Mouse (Mus musculus): ENCODE measurements at regions not wholly inside any gene's neighbourhood (a gene's known extent, or its start where the extent isn't known, plus 50 kb on each side); places are given as distances from the start of the nearest gene placed in this dataset.

- no peak for ATAC-seq
- H3K27me3 ChIP-seq (replicated peaks; ENCODE audit: control insufficient read depth, insufficient read depth, low read length): no peaks in the 10 kb centered on the region
- H3K36me3 ChIP-seq (ENCODE audit: control insufficient read depth, insufficient read depth): no peaks in the 10 kb centered on the region
- 79% methylated on average over 4 of the region's 4 CpGs for WGBS
- no peak overlapping the region for H3K4me2 ChIP-seq (replicated peaks; ENCODE audit: low read depth)
- no peaks in the 10 kb centered on the region for H3K9me3 ChIP-seq (ENCODE audit: control insufficient read depth)
- H3K4me3 ChIP-seq (ENCODE audit: low read depth, low read length): no peak overlapping the region
- no peak for TF ChIP-seq CTCF (IDR thresholded peaks at IDR 0.05; ENCODE audit: low read depth)
- H3K27ac ChIP-seq (ENCODE audit: low read depth, low read length): no peak overlapping the region
- H3K4me1 ChIP-seq (replicated peaks; ENCODE audit: control insufficient read depth, insufficient read depth, low read length): no peaks in the 10 kb centered on the region
- no peak overlapping the region for H3K9ac ChIP-seq (ENCODE audit: low read depth, low read length)
Measured at GRCm38 (mm10) chr5:4697346-4698095, 60.3 kb downstream of the Fzd1 start.

- no peak overlapping the region for H3K27ac ChIP-seq (ENCODE audit: low read depth, low read length)
- no peak overlapping the region for H3K9ac ChIP-seq (ENCODE audit: low read depth, low read length)
- H3K4me1 ChIP-seq (replicated peaks; ENCODE audit: control insufficient read depth, insufficient read depth, low read length): no peaks in the 10 kb centered on the region
- no peaks in the 10 kb centered on the region for H3K36me3 ChIP-seq (ENCODE audit: control insufficient read depth, insufficient read depth)
- H3K4me2 ChIP-seq (replicated peaks; ENCODE audit: low read depth): no peak overlapping the region
- no peak for ATAC-seq
- no peak for TF ChIP-seq CTCF (IDR thresholded peaks at IDR 0.05; ENCODE audit: low read depth)
- H3K27me3 ChIP-seq (replicated peaks; ENCODE audit: control insufficient read depth, insufficient read depth, low read length): no peaks in the 10 kb centered on the region
- no peak overlapping the region for H3K4me3 ChIP-seq (ENCODE audit: low read depth, low read length)
- H3K9me3 ChIP-seq (ENCODE audit: control insufficient read depth): no peaks in the 10 kb centered on the region
Measured at GRCm38 (mm10) chr5:4696701-4697100, 61.1 kb downstream of the Fzd1 start.

GRCm38 (mm10) chr5:4689130-4689529, 68.7 kb downstream of the Fzd1 start:
- no peak overlapping the region for H3K4me2 ChIP-seq (replicated peaks; ENCODE audit: low read depth)
- H3K27ac ChIP-seq (ENCODE audit: low read depth, low read length): no peak overlapping the region
- no peaks in the 10 kb centered on the region for H3K4me1 ChIP-seq (replicated peaks; ENCODE audit: control insufficient read depth, insufficient read depth, low read length)
- H3K27me3 ChIP-seq (replicated peaks; ENCODE audit: control insufficient read depth, insufficient read depth, low read length): no peaks in the 10 kb centered on the region
- H3K9ac ChIP-seq (ENCODE audit: low read depth, low read length): no peak overlapping the region
- no peak overlapping the region for H3K4me3 ChIP-seq (ENCODE audit: low read depth, low read length)
- 35% methylated on average over 2 of the region's 2 CpGs for WGBS
- H3K36me3 ChIP-seq (ENCODE audit: control insufficient read depth, insufficient read depth): no peaks in the 10 kb centered on the region
- ATAC-seq: no peak
- H3K9me3 ChIP-seq (ENCODE audit: control insufficient read depth): no peaks in the 10 kb centered on the region
- no peak for TF ChIP-seq CTCF (IDR thresholded peaks at IDR 0.05; ENCODE audit: low read depth)

- Histone ChIP-seq H3K27me3 (replicated peaks; ENCODE audit: control insufficient read depth, insufficient read depth, low read length) (no peaks in the 10 kb centered on the region), H3K9me3 (ENCODE audit: control insufficient read depth) (no peaks in the 10 kb centered on the region), H3K4me2 (replicated peaks; ENCODE audit: low read depth) (no peak overlapping the region), H3K27ac (ENCODE audit: low read depth, low read length) (no peak overlapping the region), H3K9ac (ENCODE audit: low read depth, low read length) (no peak overlapping the region), H3K36me3 (ENCODE audit: control insufficient read depth, insufficient read depth) (no peaks in the 10 kb centered on the region), H3K4me3 (ENCODE audit: low read depth, low read length) (no peak overlapping the region), H3K4me1 (replicated peaks; ENCODE audit: control insufficient read depth, insufficient read depth, low read length) (no peaks in the 10 kb centered on the region)
- 73% methylated on average over 2 of the region's 2 CpGs for WGBS
- no peak for TF ChIP-seq CTCF (IDR thresholded peaks at IDR 0.05; ENCODE audit: low read depth)
- ATAC-seq: no peak
Measured at GRCm38 (mm10) chr5:4675316-4675715, 82.5 kb downstream of the Fzd1 start.

GRCm38 (mm10) chr5:4666381-4666780, 91.5 kb downstream of the Fzd1 start:
- ATAC-seq: no peak
- 0 out of 2 replicates have a peak, but pooled peaks cover 6% of the 10 kb centered on the region for H3K4me1 ChIP-seq (replicated peaks; ENCODE audit: control insufficient read depth, insufficient read depth, low read length)
- no peak overlapping the region for H3K4me2 ChIP-seq (replicated peaks; ENCODE audit: low read depth)
- H3K36me3 ChIP-seq (ENCODE audit: control insufficient read depth, insufficient read depth): no peaks in the 10 kb centered on the region
- H3K27me3 ChIP-seq (replicated peaks; ENCODE audit: control insufficient read depth, insufficient read depth, low read length): no peaks in the 10 kb centered on the region
- no peak overlapping the region for H3K4me3 ChIP-seq (ENCODE audit: low read depth, low read length)
- TF ChIP-seq CTCF (IDR thresholded peaks at IDR 0.05; ENCODE audit: low read depth): no peak
- WGBS: 83% methylated on average over 12 of the region's 12 CpGs
- no peak overlapping the region for H3K9ac ChIP-seq (ENCODE audit: low read depth, low read length)
- H3K9me3 ChIP-seq (ENCODE audit: control insufficient read depth): no peaks in the 10 kb centered on the region
- no peak overlapping the region for H3K27ac ChIP-seq (ENCODE audit: low read depth, low read length)

GRCm38 (mm10) chr5:4665978-4666377, 91.9 kb downstream of the Fzd1 start:
- 0 out of 2 replicates have a peak, but pooled peaks cover 7% of the 10 kb centered on the region for H3K4me1 ChIP-seq (replicated peaks; ENCODE audit: control insufficient read depth, insufficient read depth, low read length)
- TF ChIP-seq CTCF (IDR thresholded peaks at IDR 0.05; ENCODE audit: low read depth): no peak
- H3K4me3 ChIP-seq (ENCODE audit: low read depth, low read length): no peak overlapping the region
- H3K4me2 ChIP-seq (replicated peaks; ENCODE audit: low read depth): no peak overlapping the region
- 60% methylated on average over 9 of the region's 9 CpGs for WGBS
- no peaks in the 10 kb centered on the region for H3K36me3 ChIP-seq (ENCODE audit: control insufficient read depth, insufficient read depth)
- no peak overlapping the region for H3K27ac ChIP-seq (ENCODE audit: low read depth, low read length)
- no peaks in the 10 kb centered on the region for H3K9me3 ChIP-seq (ENCODE audit: control insufficient read depth)
- no peak overlapping the region for H3K9ac ChIP-seq (ENCODE audit: low read depth, low read length)
- H3K27me3 ChIP-seq (replicated peaks; ENCODE audit: control insufficient read depth, insufficient read depth, low read length): no peaks in the 10 kb centered on the region
- no peak for ATAC-seq

All from intestine, postnatal 0 days (tissue).